24 mouse cellular contexts compared by ENCODE assay signal in the genomic region with DNA sequence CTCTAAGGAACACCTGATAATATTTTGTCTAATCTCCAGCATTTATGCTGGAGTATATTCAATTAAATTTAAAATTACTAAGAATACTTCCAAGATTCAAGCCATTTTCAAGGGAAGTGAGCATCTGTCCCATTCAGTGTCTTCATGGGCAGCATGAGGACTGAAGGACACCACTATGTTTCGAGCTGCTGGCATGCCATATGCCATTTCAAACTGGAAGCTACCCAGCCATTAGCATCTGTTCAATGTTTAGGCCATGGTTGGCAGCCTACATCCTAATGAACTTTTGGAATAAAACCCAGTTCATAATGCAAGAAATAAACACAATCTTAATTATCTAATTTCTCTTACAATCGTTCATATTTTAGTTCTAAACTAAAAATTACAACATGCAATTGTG.
DNase-seq lines count a peak whose midpoint lies in the region; ATAC-seq and TF ChIP-seq lines count a peak whose summit lies in the region.
"Had no signal": no experiment of that assay in that cellular context is flagged by ENCODE, and none has a peak within 500 bp of the region (broad histone marks: within the 10 kb centered on the region; RNA-seq: fewer than 3 reads in every experiment).

No protein-coding gene starts in this region.

- no peak overlapping the region for H3K27ac ChIP-seq in forebrain, postnatal 0 days (ENCODE audit: low read depth, low read length)
- H3K27ac ChIP-seq in forebrain, embryonic 11.5 days (ENCODE audit: low read depth, low read length), result no peak overlapping the region
- H3K27ac ChIP-seq: embryonic facial prominence, embryonic 15.5 days; heart, embryonic 13.5 days; hindbrain, embryonic 14.5 days; intestine, embryonic 15.5 days; macrophage; stomach, embryonic 15.5 days had no signal

- no peaks in the 10 kb centered on the region for H3K27me3 ChIP-seq in forebrain, postnatal 0 days (ENCODE audit: insufficient read depth, low read length)
- H3K27me3 ChIP-seq in forebrain, embryonic 11.5 days (ENCODE audit: control insufficient read depth, insufficient read depth, low read length), result no peaks in the 10 kb centered on the region
- H3K27me3 ChIP-seq: embryonic facial prominence, embryonic 15.5 days; heart, embryonic 13.5 days; intestine, embryonic 15.5 days; stomach, embryonic 15.5 days had no signal

- no peak overlapping the region for H3K4me3 ChIP-seq in forebrain, postnatal 0 days (ENCODE audit: low read depth, low read length)
- H3K4me3 ChIP-seq in forebrain, embryonic 11.5 days (ENCODE audit: low read depth, low read length), result no peak overlapping the region
- H3K4me3 ChIP-seq: embryonic facial prominence, embryonic 15.5 days; heart, embryonic 13.5 days; intestine, embryonic 15.5 days; stomach, embryonic 15.5 days had no signal

- WGBS in forebrain, postnatal 0 days, result 54% methylated on average over 2 of the region's 2 CpGs
- 83% methylated on average over 2 of the region's 2 CpGs for WGBS in forebrain, embryonic 11.5 days

- no peak overlapping the region for H3K4me2 ChIP-seq in forebrain, postnatal 0 days (ENCODE audit: low read depth)
- no peak overlapping the region for H3K4me2 ChIP-seq in forebrain, embryonic 11.5 days (ENCODE audit: low read depth, low read length, severe bottlenecking)
- H3K4me2 ChIP-seq: embryonic facial prominence, embryonic 15.5 days; heart, embryonic 13.5 days; hindbrain, embryonic 14.5 days; intestine, embryonic 15.5 days; stomach, embryonic 15.5 days had no signal

- H3K9me3 ChIP-seq in forebrain, postnatal 0 days (ENCODE audit: low read length), result no peaks in the 10 kb centered on the region
- no peaks in the 10 kb centered on the region for H3K9me3 ChIP-seq in forebrain, embryonic 11.5 days (ENCODE audit: control insufficient read depth, low read length)
- H3K9me3 ChIP-seq: embryonic facial prominence, embryonic 15.5 days; heart, embryonic 13.5 days; intestine, embryonic 15.5 days; stomach, embryonic 15.5 days had no signal

- H3K9ac ChIP-seq in forebrain, postnatal 0 days, result no peak overlapping the region
- no peak overlapping the region for H3K9ac ChIP-seq in forebrain, embryonic 11.5 days (ENCODE audit: low read length)
- H3K9ac ChIP-seq: embryonic facial prominence, embryonic 15.5 days; heart, embryonic 13.5 days; hindbrain, embryonic 14.5 days; intestine, embryonic 15.5 days; stomach, embryonic 15.5 days had no signal

- H3K36me3 ChIP-seq in forebrain, postnatal 0 days (ENCODE audit: insufficient read depth), result no peaks in the 10 kb centered on the region
- H3K36me3 ChIP-seq in forebrain, embryonic 11.5 days (ENCODE audit: control insufficient read depth, insufficient read depth, low read length), result no peaks in the 10 kb centered on the region
- H3K36me3 ChIP-seq: embryonic facial prominence, embryonic 15.5 days; heart, embryonic 13.5 days; intestine, embryonic 15.5 days; stomach, embryonic 15.5 days had no signal

- no peak for TF ChIP-seq CTCF in forebrain, postnatal 0 days (IDR thresholded peaks at IDR 0.05; ENCODE audit: low read depth)

- DNase-seq in cerebellum, adult 9-10 months, result peak; percentile 4
- DNase-seq in cerebellum, postnatal 4 days (ENCODE audit: low spot score in 2 of 2), result no peak
- DNase-seq in forebrain, postnatal 0 days, result peak; percentile 45
- DNase-seq in forebrain, embryonic 11.5 days (ENCODE audit: low spot score), result no peak
- DNase-seq in brain, embryonic 18.5 days (ENCODE audit: low read depth, low spot score), result peak; percentile 8
- DNase-seq in layer of hippocampus, adult 9-11 months, result peak; percentile 28
- DNase-seq in adrenal gland, postnatal 10 days, result no peak
- DNase-seq in right cerebral cortex, adult 18-20 months, result no peak
- DNase-seq: adrenal gland, adult 8-10 months; cerebellum, adult 11-12 months; gastrocnemius, postnatal 10 days; heart, adult 18-20 months; heart, postnatal 14 days; kidney, adult 8-10 months; kidney, postnatal 10 days; right cerebral cortex, postnatal 4 days had no signal

- no peak for ATAC-seq in forebrain, postnatal 0 days
- ATAC-seq in forebrain, embryonic 11.5 days (replicated peaks; ENCODE audit: low FRiP score), result no peak
- ATAC-seq: activated CD4-positive, CD25-positive, alpha-beta regulatory T cell, adult 4 months; intestine, embryonic 15.5 days; midbrain, embryonic 16.5 days had no signal

- no peaks in the 10 kb centered on the region for H3K4me1 ChIP-seq in forebrain, postnatal 0 days (ENCODE audit: insufficient read depth)
- no peaks in the 10 kb centered on the region for H3K4me1 ChIP-seq in forebrain, embryonic 11.5 days (replicated peaks; ENCODE audit: control insufficient read depth, insufficient read depth, low read length)
- H3K4me1 ChIP-seq: embryonic facial prominence, embryonic 15.5 days; heart, embryonic 13.5 days; intestine, embryonic 15.5 days; stomach, embryonic 15.5 days had no signal

Comparison
In these comparisons a context has a peak if more than half of its experiments do, and no peak if none do; other contexts are left out.
1. DNase-seq: peak in cerebellum, adult 9-10 months (single experiment), forebrain, postnatal 0 days (single experiment), brain, embryonic 18.5 days (single experiment) and layer of hippocampus, adult 9-11 months (single experiment); none in cerebellum, postnatal 4 days (0 of 2), forebrain, embryonic 11.5 days (single experiment), adrenal gland, postnatal 10 days (single experiment) and right cerebral cortex, adult 18-20 months (single experiment).